Mouse (Mus musculus) ES-Bruce4 (cell line): Measurements from ENCODE around the gene Ap4b1.

Experiments used
- CTCF ChIP-seq: IDR thresholded peaks from one replicate; pipeline ENCODE4 v1.8.1; 2011; ENCODE audit warnings: low read depth, low read length
- POLR2A ChIP-seq: IDR thresholded peaks from one replicate; pipeline ENCODE4 v1.8.1; 2011; ENCODE audit warnings: low read length; ENCODE audit not compliant: insufficient read depth

DNA sequence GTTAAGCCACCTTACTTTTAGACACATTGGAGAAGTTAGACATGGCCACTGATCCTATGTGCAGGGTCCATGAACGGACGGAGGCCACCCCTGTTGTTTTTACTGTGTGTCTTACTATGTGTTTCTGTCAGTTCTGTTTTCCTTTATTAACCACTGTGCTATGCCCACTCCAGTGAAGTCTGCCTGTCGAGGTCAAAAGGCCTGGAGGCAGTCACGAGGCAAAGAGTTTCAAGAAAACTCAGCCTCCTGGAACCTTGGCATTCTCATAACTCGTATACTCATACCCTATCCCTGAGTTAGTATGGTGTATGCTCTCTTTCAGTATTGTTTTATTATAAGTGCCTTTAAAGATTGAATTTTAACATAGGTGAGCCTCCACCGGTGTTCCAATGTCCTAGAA, 30.4 kb downstream of the Ap4b1 start:
- TF ChIP-seq CTCF (no peak), POLR2A (no peak)
